Mouse (Mus musculus): Measurements from ENCODE around the gene Fndc11. TPM values are rescaled to one million over a fixed set of nuclear protein-coding genes. Genes with fewer than 3 reads are reported as not detected.

The Fndc11 gene
- polyA plus RNA-seq, 1 experiment from 2014 or later = 0.32 TPM

Other genes starting within 250 kb of the Fndc11 start
- gene Col20a1, start 233.5 kb upstream of the Fndc11 start, polyA plus RNA-seq (2015; fragmentation: Nextera tagmentation; extraction: Ambion mirVana) = 0.38 and 0.61 TPM in 2 replicates
- gene Chrna4, start 176.5 kb upstream of the Fndc11 start, polyA plus RNA-seq (2015; fragmentation: Nextera tagmentation; extraction: Ambion mirVana) = 0.41 and 0.65 TPM in 2 replicates
- gene Kcnq2, start 84.7 kb upstream of the Fndc11 start, polyA plus RNA-seq (2015; fragmentation: Nextera tagmentation; extraction: Ambion mirVana) = 0.14 and 0.29 TPM in 2 replicates
- 0.31 and 0.54 TPM in 2 replicates for gene Eef1a2, start 63.0 kb upstream of the Fndc11 start, polyA plus RNA-seq (2015; fragmentation: Nextera tagmentation; extraction: Ambion mirVana)
- 317 and 334 TPM in 2 replicates for gene Ppdpf, start 32.8 kb upstream of the Fndc11 start, polyA plus RNA-seq (2015; fragmentation: Nextera tagmentation; extraction: Ambion mirVana)
- gene Ptk6, start 17.2 kb upstream of the Fndc11 start, polyA plus RNA-seq (2015; fragmentation: Nextera tagmentation; extraction: Ambion mirVana) = 0.05 TPM in 2 replicates
- gene Srms, start 6.8 kb upstream of the Fndc11 start, polyA plus RNA-seq (2015; fragmentation: Nextera tagmentation; extraction: Ambion mirVana) = 0.29 and 0.31 TPM in 2 replicates
- gene Helz2, start 22.0 kb downstream of the Fndc11 start, polyA plus RNA-seq (2015; fragmentation: Nextera tagmentation; extraction: Ambion mirVana) = 2.6 and 3.1 TPM in 2 replicates
- 14.9 and 15.7 TPM in 2 replicates for gene Gmeb2, start 68.0 kb downstream of the Fndc11 start, polyA plus RNA-seq (2015; fragmentation: Nextera tagmentation; extraction: Ambion mirVana)
- 3.0 and 7.7 TPM in 2 replicates for gene Stmn3, start 94.5 kb downstream of the Fndc11 start, polyA plus RNA-seq (2015; fragmentation: Nextera tagmentation; extraction: Ambion mirVana)
- 51.2 and 52.7 TPM in 2 replicates for gene Rtel1, start 99.7 kb downstream of the Fndc11 start, polyA plus RNA-seq (2015; fragmentation: Nextera tagmentation; extraction: Ambion mirVana)
- 39.0 and 40.7 TPM in 2 replicates for gene Zgpat, start 144.9 kb downstream of the Fndc11 start, polyA plus RNA-seq (2015; fragmentation: Nextera tagmentation; extraction: Ambion mirVana)
- 61.8 and 66.7 TPM in 2 replicates for gene Arfrp1, start 145.4 kb downstream of the Fndc11 start, polyA plus RNA-seq (2015; fragmentation: Nextera tagmentation; extraction: Ambion mirVana)
- 20.8 and 21.9 TPM in 2 replicates for gene Lime1, start 160.1 kb downstream of the Fndc11 start, polyA plus RNA-seq (2015; fragmentation: Nextera tagmentation; extraction: Ambion mirVana)
- 12.5 and 14.6 TPM in 2 replicates for gene Zbtb46, start 239.4 kb downstream of the Fndc11 start, polyA plus RNA-seq (2015; fragmentation: Nextera tagmentation; extraction: Ambion mirVana)